In genomic region chr19:5798700-5799479, GRCm38 (mm10) we compare ENCODE assay signal across 1 mouse cellular context.
TF ChIP-seq lines count a peak whose summit lies in the region.

No protein-coding gene starts in this region.

TF ChIP-seq in MEL, 35 proteins besides CTCF, POLR2A, EP300 and RAD21 (continued from another document):
- TF ChIP-seq BHLHE40 (IDR thresholded peaks at IDR 0.05; ENCODE audit: borderline replicate concordance, low read depth, low read length): peak; percentile 38; the same call in 1 of the 2 replicates
- TF ChIP-seq ZKSCAN1 (IDR thresholded peaks at IDR 0.05; ENCODE audit: low read depth, low read length): no peak
- TF ChIP-seq UBTF (IDR thresholded peaks at IDR 0.05; ENCODE audit: borderline replicate concordance, insufficient read depth, low read depth, low read length): 0 out of 2 replicates have a peak, but pooled peaks have one; percentile 36
- peak; percentile 65 for TF ChIP-seq MYC (IDR thresholded peaks at IDR 0.05; ENCODE audit: low read depth, low read length)
- TF ChIP-seq CHD2 (IDR thresholded peaks at IDR 0.05; ENCODE audit: low read length): no peak; the same call in 1 of the 2 replicates
- no peak for TF ChIP-seq JUND (IDR thresholded peaks at IDR 0.05; ENCODE audit: low read depth, low read length)
- peak; percentile 39; the same call in 1 of the 2 replicates for TF ChIP-seq TBP (IDR thresholded peaks at IDR 0.05; ENCODE audit: low read depth, low read length)
- TF ChIP-seq MAX (IDR thresholded peaks at IDR 0.05; ENCODE audit: low read length): peak; percentile 23; the same call in 1 of the 2 replicates
- TF ChIP-seq RCOR1 (IDR thresholded peaks at IDR 0.05; ENCODE audit: low read depth, low read length): peak; percentile 87
- TF ChIP-seq MEF2A (IDR thresholded peaks at IDR 0.05; ENCODE audit: extremely low read depth, insufficient replicate concordance, low read depth, low read length, poor library complexity, severe bottlenecking): 0 out of 2 replicates have a peak, but pooled peaks have one; percentile 11
- peak; percentile 98 for TF ChIP-seq ETS1 (IDR thresholded peaks at IDR 0.05; ENCODE audit: low read depth, low read length)
- peak; percentile 99 for TF ChIP-seq TCF12 (IDR thresholded peaks at IDR 0.05; ENCODE audit: low read depth, low read length)
